Mouse (Mus musculus) c-Kit-positive CD71-positive TER-119-positive erythroid progenitor cells, embryonic 14.5 days (primary cell): ENCODE results near the gene B3gntl1.

Experiments
- DNase-seq: peaks from one replicate; pipeline ENCODE4 v3.0.0-alpha.2; 2013; ENCODE audit warnings: low spot score

The B3gntl1 gene

DNA sequence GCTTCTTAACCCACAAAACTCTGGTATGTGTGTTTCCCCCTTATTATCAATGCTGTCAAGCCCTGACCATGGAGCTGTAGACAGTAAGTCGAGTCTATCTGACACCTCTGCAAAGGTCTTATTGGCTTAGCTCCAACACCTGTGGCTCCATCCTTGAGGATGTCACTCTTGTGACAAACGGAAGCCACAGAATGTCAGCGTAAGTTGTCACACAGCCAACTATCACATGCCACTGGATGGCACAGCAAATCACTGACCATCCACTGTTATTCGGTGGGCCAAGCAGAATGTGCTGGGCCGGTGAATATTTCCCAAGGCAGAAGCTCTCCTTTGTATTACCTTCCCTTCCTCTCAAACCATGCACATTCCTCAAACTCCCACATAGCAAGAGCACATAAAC lies 24.8 kb downstream of the B3gntl1 start:
- no peak for DNase-seq

DNA sequence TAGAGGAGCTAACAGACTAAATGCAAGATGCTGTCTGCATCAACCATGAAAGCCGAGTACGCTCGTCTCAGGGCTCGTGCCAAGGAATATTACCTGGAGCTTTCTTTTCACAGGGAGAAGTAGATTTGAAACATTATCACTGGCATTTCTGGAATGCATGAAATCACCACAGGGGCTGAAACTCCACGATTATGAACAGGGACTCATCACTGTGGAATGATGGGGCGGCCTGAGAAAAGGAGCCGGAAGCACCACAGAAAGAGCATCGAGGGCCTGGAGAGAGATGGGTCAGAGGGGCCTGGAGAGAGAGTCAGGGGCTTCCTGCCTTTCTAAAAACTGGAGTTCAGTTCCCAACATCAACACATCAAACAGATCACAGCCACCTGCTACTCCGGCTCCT lies 25.6 kb downstream of the B3gntl1 start:
- DNase-seq = no peak

DNA sequence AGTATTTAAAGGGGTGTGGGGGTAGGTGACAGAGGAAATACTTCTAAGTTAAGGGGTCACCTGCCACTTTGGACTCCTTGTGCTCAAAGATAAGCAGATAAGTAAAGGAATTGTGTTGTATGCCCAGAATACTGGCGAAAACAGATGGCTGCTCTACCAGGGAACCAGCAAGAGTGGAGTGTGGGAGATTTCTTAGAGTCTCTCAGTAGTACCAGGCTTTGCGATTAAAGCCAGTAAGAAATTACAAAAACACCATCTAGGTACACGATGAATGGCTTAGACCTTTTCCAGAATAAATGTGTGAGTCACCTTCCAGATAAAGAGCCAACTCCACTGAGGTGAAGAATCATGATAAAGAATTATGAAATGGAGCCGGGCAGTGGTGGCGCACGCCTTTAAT lies 27.6 kb downstream of the B3gntl1 start:
- DNase-seq = no peak

DNA sequence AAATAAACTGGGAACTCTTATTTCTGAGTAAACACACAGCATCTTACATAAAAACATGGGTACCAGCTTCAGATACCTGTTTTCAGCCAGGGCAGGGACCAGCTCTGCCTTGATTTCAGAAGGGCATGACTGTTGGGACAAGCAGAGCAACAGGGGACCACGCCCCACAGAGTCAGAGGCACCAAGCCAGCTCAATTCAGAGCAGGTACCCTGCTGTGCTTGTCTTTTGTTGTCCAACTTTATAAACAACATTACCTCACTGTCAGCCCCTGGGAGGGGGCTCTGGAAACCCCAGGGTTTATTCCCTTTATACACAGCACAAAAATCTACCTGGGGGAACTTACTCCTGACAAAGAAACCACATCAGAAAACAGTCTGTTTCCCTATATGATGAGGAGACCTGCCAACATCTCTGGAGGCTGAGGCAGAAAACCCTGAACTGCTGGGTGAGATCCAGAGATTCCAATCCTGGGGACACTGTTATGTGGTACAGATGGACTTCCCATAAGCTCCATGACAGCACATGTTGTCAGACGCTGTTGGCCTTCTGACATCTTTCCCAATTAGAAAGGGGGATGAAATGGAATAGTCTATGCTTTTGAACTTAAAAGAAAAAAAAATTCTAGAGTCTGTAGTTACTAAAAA lies 31.3 kb downstream of the B3gntl1 start:
- DNase-seq = no peak

DNA sequence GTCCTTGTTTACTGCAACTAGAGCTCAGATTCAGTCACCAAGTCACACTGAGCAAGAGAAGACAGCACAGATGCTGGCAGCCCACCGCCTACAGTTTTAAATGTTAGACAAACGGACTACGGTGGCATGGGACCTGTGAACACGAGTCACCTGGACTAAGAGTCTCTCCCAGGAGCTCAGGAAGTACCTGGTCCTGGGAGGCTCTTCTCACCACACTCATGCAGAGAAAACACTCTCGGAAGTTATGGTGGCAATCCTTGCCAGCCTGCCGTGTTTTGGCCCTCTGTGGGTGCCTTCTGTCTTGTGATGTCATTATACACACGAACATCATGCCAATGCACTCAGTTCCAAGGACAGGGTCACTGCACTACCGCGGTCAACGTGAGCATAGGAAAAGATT lies 36.3 kb downstream of the B3gntl1 start:
- no peak for DNase-seq

DNA sequence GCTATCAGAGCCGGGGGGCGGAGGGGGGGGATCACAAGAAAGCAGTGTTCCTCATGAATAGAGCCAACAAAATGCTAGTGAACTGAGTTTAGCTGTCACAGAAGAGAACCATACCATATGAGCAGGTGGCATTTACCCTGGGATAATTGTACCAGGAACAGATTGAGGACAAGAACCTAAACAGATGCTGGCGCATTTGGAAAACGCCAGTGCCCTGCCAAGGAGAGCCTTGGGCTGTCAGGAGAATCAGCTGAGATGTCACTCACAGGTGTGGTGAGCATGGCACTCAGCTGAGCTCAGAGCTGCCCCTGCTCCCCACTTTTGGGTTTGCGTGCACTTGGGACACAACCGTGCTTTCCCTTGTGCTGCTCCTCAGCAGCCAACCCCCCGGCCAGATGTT lies 41.5 kb downstream of the B3gntl1 start:
- no peak for DNase-seq

DNA sequence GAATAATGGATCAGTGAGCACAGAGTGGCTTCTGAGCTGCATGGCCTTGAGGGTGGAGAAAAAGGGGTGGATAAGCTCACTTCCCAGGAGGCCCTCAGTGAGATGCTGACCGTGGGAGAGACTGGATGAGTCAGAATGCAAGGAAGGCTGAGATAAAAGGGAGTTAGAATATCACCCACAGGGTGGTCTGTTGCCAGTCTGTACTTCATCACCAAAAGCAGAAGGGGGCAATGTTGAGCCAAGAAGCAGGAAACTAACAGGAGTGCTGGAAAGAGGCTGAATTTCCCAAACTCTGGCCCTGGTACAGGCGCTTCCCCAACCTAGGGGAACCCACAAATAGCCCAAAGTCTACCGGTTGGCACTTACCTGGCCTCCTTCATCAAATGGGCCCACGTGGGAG lies 42.5 kb downstream of the B3gntl1 start:
- DNase-seq = no peak

DNA sequence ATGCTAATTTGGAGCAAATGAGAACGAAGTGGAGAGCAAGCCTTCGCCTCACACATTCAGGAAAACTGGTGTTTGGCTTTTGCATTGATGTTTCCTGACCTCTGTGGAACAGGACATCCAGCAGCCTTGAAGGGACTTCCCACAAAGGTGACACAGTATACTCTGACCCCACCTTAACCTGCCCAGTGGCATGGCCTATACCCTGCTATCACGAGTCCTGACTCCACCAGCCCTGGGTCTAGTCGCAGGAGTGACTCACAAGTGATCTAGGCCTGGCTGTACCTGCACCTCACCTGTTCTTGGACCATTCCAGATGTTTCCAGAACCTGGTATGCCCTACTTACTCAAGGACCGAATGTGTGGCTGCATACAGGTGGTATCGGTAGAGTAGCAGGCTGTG lies 43.4 kb downstream of the B3gntl1 start:
- DNase-seq = no peak

DNA sequence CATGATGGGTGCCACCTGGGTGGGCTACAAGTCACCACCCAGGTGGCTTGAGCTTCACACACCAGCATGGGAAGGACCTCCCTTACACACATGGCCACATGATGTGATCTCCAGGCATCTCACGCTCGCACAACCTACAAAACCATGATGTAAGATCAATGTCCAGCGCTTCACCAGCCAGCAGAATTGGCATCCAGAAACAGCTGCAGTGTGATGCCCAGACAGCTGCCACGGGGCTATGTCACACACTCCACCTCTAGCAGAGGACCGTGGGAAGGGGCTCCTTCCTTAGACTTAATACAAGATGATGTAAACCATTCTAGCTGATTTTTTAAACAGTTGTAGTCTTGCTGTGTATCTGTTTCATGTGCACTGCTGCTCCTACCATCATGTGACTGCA lies 45.4 kb downstream of the B3gntl1 start:
- no peak for DNase-seq

DNA sequence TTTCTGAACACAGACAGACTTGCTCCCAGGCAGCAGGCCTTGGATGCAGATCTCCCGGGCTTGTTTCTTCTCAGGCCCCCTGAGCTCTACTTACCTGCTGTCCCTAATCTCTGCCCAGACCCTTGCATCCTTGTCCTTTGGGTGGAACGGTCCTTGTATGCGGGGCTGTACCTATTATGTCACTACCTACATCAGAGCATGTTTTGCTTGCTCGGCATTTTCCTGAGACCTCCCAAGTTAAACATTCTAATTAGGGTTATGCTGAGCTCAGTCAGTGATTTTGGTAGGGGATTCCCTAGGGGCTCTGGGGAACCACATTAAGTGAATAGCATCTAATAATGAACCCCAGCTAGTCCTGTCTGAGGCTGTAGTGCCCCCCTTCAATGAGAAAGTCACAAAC lies 47.9 kb downstream of the B3gntl1 start:
- no peak for DNase-seq

DNA sequence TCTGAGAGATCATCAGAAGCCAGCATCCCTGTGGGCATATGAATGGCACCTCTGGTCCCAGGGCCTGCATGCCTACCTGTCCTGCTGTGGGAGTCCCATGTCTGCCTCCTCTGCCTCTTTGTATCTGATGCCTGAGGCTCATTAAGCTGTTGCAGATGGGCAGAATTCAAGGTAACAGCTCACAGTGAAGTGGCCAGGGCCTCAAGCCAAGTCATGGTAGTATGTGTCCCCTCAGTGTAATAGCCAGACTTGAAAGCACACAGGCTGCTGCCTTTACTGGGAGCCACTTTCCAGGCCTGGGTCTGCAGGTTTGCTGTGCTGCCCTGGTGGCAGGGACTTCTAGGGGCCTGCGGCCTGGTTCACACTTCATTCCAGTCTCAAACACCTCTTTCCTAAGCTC lies 55.6 kb downstream of the B3gntl1 start:
- no peak for DNase-seq

DNA sequence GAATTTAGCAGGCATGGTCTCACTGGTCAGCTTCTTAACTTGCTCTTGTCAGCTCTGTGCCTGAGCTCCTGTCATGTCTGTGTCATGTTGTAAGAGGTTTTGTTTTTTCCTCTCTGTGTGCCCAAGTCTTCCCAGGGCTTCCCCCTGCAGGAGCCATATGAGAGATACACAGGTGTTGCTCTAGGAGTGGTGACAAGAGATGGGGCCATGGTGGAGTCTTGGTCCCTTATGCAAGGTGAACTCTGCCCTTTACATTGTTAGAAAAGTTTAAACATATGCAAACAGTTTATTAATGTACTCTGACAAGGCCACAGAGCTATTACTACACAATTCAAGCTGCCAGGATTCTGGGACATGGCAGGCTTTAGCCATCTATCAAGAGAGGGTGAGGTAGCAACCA lies 56.5 kb downstream of the B3gntl1 start:
- no peak for DNase-seq

DNA sequence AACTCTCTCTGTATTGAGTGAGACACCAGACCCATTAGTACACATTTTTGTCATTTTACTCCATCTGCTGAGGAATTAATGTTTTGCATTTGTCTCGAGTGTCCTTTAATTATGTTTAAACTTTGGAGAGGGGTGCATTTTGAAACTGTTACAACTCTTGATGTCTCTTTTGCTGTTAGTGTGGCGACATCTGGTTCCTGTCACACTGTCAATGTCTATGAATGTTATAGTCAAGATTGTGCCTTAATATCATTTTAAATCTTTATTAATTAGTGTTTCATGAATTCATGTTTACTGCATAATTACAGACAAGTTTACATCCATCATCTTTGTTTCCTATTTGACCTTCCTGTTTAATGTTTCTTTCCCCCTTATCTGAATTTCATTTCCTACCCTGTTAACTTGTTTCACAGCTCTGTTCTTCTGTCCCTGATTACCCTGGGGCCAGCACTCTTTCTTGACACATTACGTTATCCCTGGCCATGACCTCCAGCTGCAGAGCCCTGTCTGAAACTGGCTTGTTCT lies 56.9 kb downstream of the B3gntl1 start:
- DNase-seq = no peak

DNA sequence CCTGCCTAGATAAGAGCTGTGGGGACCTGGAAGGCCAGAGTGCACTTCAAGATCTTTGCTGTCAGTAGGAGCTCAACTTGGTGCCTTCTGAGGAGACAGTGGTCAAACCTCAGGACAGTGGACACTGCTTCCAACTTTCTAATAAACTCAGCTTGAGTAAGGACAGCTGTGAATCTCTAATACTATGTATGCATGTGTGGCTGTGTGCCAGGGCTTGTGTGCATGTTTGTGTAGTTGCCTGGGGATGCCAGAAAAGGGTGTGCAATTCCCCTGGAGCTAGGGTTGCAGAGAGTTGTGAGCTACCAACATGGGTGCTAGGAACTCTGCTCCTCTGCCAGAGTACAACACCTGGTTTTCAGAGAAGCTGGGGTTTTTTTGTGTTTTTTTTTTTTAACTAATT lies 62.0 kb downstream of the B3gntl1 start:
- DNase-seq = no peak

DNA sequence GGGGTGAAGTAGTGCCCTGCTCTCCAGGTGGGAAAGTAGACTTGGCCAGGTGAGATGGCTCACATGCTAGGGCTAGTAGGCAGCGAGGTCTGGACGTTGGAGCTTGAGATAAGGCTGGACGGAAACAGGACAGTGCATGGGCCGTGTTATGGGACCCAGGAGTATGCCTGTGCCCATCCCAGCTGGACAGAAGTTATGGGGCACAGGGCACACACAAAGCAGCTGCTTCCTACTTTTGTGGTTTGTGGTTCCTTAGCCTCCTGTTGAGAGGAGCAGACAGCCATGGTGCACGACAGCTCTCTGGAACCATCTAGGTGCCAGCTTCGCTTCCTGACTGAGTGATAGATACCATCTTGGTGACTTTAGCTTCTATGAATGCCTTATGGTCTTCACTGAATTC lies 67.3 kb downstream of the B3gntl1 start:
- no peak for DNase-seq

DNA sequence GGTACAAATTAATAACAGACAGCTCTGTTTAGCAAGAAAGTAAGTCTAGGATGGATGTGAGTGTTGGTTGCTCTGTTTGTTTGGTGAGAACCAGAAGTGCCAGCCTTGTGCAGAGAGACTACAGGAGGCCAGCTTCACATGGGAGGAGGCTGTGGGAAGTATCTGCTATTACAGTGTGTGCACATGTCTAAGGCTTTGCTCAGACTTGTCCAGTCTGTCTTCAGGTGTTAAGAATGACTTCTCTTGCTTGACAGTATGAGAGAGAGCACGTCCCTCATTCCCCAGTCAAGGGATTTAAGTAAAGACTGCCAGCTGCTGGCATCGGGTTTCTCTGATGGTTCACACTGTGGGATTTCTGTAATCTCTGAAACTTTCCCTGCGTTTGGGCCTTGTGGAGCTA lies 71.5 kb downstream of the B3gntl1 start:
- no peak for DNase-seq

DNA sequence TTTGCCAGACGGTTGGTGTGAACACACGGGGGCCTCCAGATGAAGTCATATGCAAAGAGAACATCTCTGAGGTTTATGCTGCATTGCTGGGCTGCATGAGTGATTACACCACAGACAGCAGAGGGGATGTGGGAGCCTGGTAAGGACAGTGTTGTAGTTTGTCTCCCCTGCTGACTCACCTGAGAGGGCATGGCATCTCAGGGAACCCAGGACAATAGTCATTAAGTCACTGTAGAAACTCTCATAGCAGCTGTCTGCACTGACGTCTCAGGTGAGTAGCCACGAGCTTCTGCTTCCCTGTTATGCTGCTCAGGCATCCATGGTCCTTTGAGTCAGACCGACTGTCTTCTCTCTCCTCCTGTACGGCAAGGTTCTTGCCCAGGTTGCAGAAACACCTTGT lies 75.7 kb downstream of the B3gntl1 start:
- no peak for DNase-seq

DNA sequence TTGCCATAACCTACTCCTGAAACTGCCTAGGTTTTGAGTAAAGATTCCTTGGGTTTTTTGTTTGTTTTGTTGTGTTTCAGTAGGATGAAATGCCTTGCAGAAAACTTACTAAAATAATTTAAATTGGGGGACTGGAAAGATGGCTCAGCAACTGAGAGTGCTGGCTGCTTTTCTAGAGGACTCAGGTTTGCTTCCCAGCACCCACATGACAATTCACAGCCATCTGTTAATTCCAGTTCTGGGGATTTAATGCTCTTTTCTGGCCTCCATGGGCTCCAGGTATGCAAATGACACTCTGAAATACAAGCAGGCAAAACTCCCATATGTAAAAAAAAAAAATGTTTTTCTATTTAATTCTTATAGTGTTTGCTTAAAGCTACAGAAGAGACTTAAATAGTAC lies 91.1 kb downstream of the B3gntl1 start:
- DNase-seq = no peak
